Mouse (Mus musculus): ENCODE measurements at regions not wholly inside any gene's neighbourhood (a gene's known extent, or its start where the extent isn't known, plus 50 kb on each side); places are given as distances from the start of the nearest gene placed in this dataset.

- TF ChIP-seq CTCF (IDR thresholded peaks at IDR 0.05; ENCODE audit: low read depth) (no peak), EP300 (optimal IDR thresholded peaks at IDR 0.05) (no peak)
Measured at GRCm38 (mm10) chr8:18506158-18507022, 471.7 kb downstream of the Defb40 start.

All from stomach, postnatal 0 days (tissue).